Mouse (Mus musculus): ENCODE results near the gene AU018091.

GRCm38 (mm10) chr7:3186136-3186535 is 17.1 kb upstream of the AU018091 start:
- no peak for TF ChIP-seq CTCF (IDR thresholded peaks at IDR 0.05; ENCODE audit: low read depth)
- TF ChIP-seq EP300 (IDR thresholded peaks at IDR 0.05; ENCODE audit: low read depth) = no peak
